Mouse (Mus musculus): ENCODE measurements at regions not wholly inside any gene's neighbourhood (a gene's known extent, or its start where the extent isn't known, plus 50 kb on each side); places are given as distances from the start of the nearest gene placed in this dataset.

DNA sequence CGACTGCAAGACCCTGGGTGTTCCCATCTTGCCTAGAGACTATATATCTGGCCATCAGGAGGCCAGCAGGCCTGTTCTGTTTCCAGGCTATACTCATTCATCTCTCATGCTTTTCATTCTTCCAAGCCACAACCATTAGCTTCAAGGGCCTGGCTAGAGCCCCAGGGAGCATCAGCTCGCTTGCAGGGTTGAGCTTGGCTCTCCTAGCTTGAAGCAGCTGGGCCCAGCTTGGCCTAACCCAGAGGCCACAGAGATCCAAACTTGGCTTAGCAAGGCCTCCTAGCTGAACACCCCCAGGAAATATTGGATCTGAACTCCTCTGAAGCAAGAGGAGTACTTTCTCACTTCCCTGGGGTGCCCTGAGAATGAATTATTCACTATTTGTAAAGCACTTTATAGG lies 50.3 kb upstream of the 3425401B19Rik start:
- no peaks in the 10 kb centered on the region for H3K36me3 ChIP-seq (ENCODE audit: control insufficient read depth, insufficient read depth, low read length)
- DNase-seq: peak; percentile 67 to 75
- H3K4me3 ChIP-seq: no peak overlapping the region
- intact Hi-C loops (cut with DNase I): no loop called here
- 71% methylated on average over 2 of the region's 2 CpGs for WGBS
- no peak overlapping the region for H3K27ac ChIP-seq
- H3K4me1 ChIP-seq (ENCODE audit: control insufficient read depth, insufficient read depth, low read length): no peaks in the 10 kb centered on the region
- no peak for TF ChIP-seq CTCF (IDR thresholded peaks at IDR 0.05)
- TF ChIP-seq EP300 (IDR thresholded peaks at IDR 0.05; ENCODE audit: insufficient read depth, low read depth, low read length): no peak
- TF ChIP-seq POLR2A (IDR thresholded peaks at IDR 0.05; ENCODE audit: insufficient read depth, low read depth, low read length): no peak
- no peak overlapping the region for H3K9ac ChIP-seq (ENCODE audit: low read depth, low read length)
- H3K27me3 ChIP-seq (ENCODE audit: control insufficient read depth, insufficient read depth, low read length): no peaks in the 10 kb centered on the region
- H3K79me2 ChIP-seq (replicated peaks; ENCODE audit: control insufficient read depth, insufficient read depth, low read length): no peaks in the 10 kb centered on the region
